Mouse (Mus musculus) kidney, embryonic 16.5 days (tissue): ENCODE measurements around the gene Chst11. TPM values are rescaled to one million over a fixed set of nuclear protein-coding genes. Genes with fewer than 3 reads are reported as not detected.

Experiments used
- ATAC-seq: fragments of 200-750 bp; cut with Nextera tagmentation; 2 replicates; pipeline ENCODE4 v1.8.0; 2017; ENCODE audit warnings: moderate TSS enrichment; ENCODE audit not compliant: low FRiP score, low TSS enrichment
- H3K27ac ChIP-seq: fragments of 300-500 bp; sonication (generic); 2 replicates; pipeline ENCODE4 v1.5.1; 2014; ENCODE audit warnings: low read length
- H3K27me3 ChIP-seq: fragments of 300-500 bp; sonication (generic); 2 replicates; pipeline ENCODE4 v1.6.1; 2014; ENCODE audit warnings: low read length, control low read depth, mixed read lengths; ENCODE audit not compliant: insufficient read depth
- H3K36me3 ChIP-seq: fragments of 300-500 bp; sonication (generic); 2 replicates; pipeline ENCODE4 v1.6.1; 2014; ENCODE audit warnings: low read length, control low read depth, mixed read lengths; ENCODE audit not compliant: insufficient read depth
- H3K4me1 ChIP-seq: fragments of 300-500 bp; sonication (generic); 2 replicates; pipeline ENCODE4 v1.6.1; 2014; ENCODE audit warnings: low read length, control low read depth, mixed read lengths; ENCODE audit not compliant: insufficient read depth
- H3K4me2 ChIP-seq: fragments of 300-500 bp; sonication (generic); replicated peaks from 2 replicates; pipeline ENCODE4 v1.6.1; 2014; ENCODE audit warnings: low read depth, low read length
- H3K4me3 ChIP-seq: fragments of 300-500 bp; sonication (generic); 2 replicates; pipeline ENCODE4 v1.5.1; 2014; ENCODE audit warnings: mild to moderate bottlenecking, low read length
- H3K9ac ChIP-seq: fragments of 300-500 bp; sonication (generic); replicated peaks from 2 replicates; pipeline ENCODE4 v1.6.1; 2014; ENCODE audit warnings: low read length
- H3K9me3 ChIP-seq: fragments of 300-500 bp; sonication (generic); 2 replicates; pipeline ENCODE4 v1.6.1; 2016; ENCODE audit warnings: low read length, control low read depth
- WGBS: fragments of 180-500 bp; shearing (Covaris S2); extraction: QIAGEN DNeasy Blood & Tissue Kit; methylation state at CpG from one replicate; pipeline ENCODE4 v1.1.7; 2014; 5-methylcytosine and 5-hydroxymethylcytosine counted together
- polyA plus RNA-seq: library from polyadenylated mRNA; unstranded; fragments of >200 nt; fragmentation: Nextera tagmentation; extraction: Ambion mirVana; gene quantifications from 2 replicates; pipeline ENCODE4 v1.2.1, GENCODE M21; 2015

Chst11 gene
- polyA plus RNA-seq, 1 experiment from 2014 or later = 5.2 TPM

DNA sequence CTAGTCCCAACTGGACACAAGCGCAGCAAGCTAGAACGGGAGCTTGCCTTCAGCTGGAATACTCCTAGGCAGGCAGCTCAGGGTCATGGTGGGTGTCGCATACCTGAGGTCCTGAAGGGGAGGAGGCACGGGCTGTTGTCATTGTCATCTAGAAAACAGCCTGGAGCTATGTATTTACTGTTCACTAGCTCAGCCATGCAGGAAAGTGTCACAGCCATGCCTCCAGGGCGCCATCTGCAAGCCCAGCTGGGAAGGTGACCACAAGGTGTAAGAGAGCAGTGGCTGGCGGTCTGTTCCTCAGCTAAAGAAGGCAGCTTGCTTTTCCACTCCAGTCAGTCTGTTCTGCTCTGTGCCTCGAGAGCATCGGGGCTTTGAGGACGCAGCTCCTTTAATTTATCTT is 141.1 kb downstream of the Chst11 start:
- Histone ChIP-seq H3K9ac (no peak overlapping the region), H3K36me3 (no peaks in the 10 kb centered on the region), H3K4me1 (peaks cover 30% of the 10 kb centered on the region), H3K27me3 (no peaks in the 10 kb centered on the region), H3K9me3 (no peaks in the 10 kb centered on the region), H3K4me2 (no peak overlapping the region), H3K27ac (no peak overlapping the region), H3K4me3 (no peak overlapping the region)
- ATAC-seq = no peak
- WGBS = 43% methylated on average over 9 of the region's 9 CpGs

DNA sequence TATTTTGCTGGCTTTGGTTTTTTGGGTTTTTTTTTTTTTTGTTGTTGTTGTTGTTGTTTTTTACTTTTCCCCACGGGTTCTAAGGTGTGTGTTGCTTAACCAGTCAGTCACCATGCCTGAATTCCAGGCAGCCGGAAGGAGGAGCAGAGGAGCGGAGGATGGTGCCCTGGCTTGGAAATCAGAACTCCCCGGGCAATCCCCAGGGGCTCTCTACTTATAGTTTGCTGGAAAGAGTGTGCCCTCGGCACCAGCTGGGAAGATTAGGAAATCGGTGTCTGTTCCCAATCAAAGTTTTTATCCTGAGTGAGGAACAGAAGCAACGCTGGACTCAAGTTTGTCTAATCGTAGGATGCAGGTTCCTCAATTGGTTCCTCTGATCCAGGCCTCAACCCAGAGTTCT is 143.1 kb downstream of the Chst11 start:
- Histone ChIP-seq H3K36me3 (no peaks in the 10 kb centered on the region), H3K4me2 (no peak overlapping the region), H3K4me3 (no peak overlapping the region), H3K27me3 (no peaks in the 10 kb centered on the region), H3K4me1 (peaks cover 30% of the 10 kb centered on the region), H3K9ac (no peak overlapping the region), H3K27ac (no peak overlapping the region), H3K9me3 (no peaks in the 10 kb centered on the region)
- ATAC-seq = no peak
- WGBS = 74% methylated on average over 8 of the region's 8 CpGs

DNA sequence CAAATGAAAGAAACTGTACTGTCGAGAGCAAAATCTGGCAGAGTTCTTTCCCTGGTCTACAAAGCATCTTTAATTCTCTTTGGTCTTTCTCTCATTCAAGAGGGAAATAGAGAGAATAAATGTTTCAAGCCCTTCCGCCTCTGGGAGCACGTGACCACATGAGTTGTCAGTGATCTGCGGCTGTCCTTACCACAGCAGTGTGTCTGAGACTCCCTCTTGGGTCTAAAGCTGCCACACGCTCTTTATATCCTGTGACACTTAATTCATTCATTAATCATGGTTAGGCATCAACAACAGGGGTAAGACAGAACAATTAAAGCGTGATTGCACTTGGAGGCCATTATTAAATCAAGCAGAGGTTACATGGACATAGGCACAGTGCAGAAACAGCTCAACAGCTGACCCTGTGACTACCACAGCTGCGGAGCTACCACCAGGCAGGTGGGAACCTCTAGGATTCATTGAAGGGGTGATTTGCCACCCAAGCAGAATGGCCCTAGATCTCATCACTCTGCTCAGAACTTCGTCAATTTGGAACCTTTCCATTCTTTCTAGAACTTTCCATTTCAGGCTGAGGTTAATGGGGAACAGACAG is 144.4 kb downstream of the Chst11 start:
- Histone ChIP-seq H3K27me3 (no peaks in the 10 kb centered on the region), H3K4me3 (no peak overlapping the region), H3K36me3 (no peaks in the 10 kb centered on the region), H3K4me2 (no peak overlapping the region), H3K9me3 (no peaks in the 10 kb centered on the region), H3K9ac (no peak overlapping the region), H3K4me1 (peaks cover 37% of the 10 kb centered on the region), H3K27ac (no peak overlapping the region)
- 50% methylated on average over 8 of the region's 8 CpGs for WGBS
- ATAC-seq = no peak

DNA sequence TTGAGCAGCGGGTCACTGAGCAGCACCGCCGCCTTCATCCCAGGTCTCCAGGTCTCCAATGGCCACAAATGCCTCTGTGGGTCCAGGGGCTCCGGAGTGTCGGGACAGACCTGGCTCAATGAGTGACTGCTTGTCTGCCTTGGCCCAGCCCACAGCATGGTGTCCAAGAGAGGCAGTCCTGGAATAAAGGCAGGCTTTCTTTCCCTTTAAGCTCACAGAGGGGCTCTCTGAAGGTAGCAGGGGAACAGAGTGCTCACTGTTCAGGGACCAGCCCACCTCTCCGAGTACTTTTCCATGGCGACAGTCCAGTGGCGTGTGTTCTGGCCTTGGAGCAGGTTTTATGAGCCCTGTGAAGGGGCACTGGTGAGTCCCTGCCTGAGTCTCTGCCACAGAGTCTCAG is 145.3 kb downstream of the Chst11 start:
- Histone ChIP-seq H3K36me3 (no peaks in the 10 kb centered on the region), H3K4me1 (peaks cover 41% of the 10 kb centered on the region), H3K4me2 (no peak overlapping the region), H3K9me3 (no peaks in the 10 kb centered on the region), H3K27me3 (no peaks in the 10 kb centered on the region), H3K9ac (no peak overlapping the region; the same call in 1 of the 2 replicates), H3K4me3 (no peak overlapping the region), H3K27ac (peak overlapping the region; percentile 43)
- WGBS = 29% methylated on average over 8 of the region's 8 CpGs
- peak; percentile 47 for ATAC-seq

DNA sequence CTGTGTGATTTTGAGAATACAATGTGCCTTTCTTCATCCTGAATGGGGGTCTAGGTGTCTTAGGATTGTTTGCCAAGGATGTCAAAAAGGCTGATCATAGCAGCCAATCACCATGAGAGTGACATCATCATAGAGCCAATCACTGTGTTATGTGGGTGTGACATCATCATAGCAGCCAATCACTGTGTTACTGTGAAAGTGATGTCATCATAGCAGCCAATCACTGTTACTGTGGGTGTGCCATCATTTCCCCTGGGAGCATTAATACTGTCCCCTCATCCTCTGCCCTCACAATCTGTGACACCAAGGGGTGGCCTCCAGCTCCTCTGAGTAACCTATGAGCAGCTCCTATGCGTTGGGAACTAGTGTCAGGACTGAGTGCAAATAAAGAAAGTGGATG is 146.6 kb downstream of the Chst11 start:
- H3K9me3 ChIP-seq = no peaks in the 10 kb centered on the region

DNA sequence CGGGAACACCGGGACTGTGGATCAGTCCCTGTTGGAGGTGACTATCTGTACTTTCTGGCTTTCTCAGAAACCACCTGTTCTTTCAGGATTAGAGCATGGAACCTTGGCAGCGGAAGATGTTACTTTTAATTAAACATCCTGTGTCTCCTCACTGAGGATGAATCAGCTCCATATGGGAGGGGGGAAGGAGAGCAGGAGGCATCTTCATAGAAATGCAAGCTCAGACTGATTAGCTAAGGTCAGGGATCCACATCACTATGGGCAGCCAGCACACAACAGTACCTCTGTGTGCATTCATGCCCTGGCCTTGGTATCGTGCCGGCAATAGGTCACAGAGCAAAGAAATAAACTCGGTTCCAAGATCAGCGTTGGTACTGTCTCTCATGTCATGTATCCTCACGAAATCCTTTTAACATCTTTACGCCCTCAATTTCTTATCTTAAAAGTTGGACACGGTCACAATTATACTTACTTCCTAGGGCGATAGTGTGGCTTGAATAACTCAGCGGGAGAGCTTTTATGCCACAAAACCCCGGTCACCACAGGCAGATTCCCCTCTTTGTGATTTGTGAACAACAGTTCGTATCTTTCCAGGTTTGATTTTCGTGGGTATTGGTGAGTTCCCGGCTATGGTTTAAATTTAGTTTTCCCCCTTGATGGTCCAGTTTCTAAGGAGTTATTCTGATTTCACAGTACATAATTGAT is 148.7 kb downstream of the Chst11 start:
- Histone ChIP-seq H3K9ac (no peak overlapping the region), H3K4me3 (no peak overlapping the region), H3K36me3 (no peaks in the 10 kb centered on the region), H3K27ac (no peak overlapping the region), H3K27me3 (no peaks in the 10 kb centered on the region), H3K9me3 (no peaks in the 10 kb centered on the region), H3K4me2 (no peak overlapping the region), H3K4me1 (peaks cover 26% of the 10 kb centered on the region)
- 58% methylated on average over 16 of the region's 16 CpGs for WGBS
- ATAC-seq = no peak

More for the DNA sequence above, 146.6 kb downstream of the Chst11 start:
- no peak overlapping the region for H3K27ac ChIP-seq
- H3K4me1 ChIP-seq = peaks cover 35% of the 10 kb centered on the region
- H3K4me3 ChIP-seq = no peak overlapping the region
- H3K4me2 ChIP-seq = no peak overlapping the region
- H3K9ac ChIP-seq = no peak overlapping the region
- H3K36me3 ChIP-seq = no peaks in the 10 kb centered on the region
- 78% methylated on average over 1 of the region's 1 CpGs for WGBS
- H3K27me3 ChIP-seq = no peaks in the 10 kb centered on the region
- ATAC-seq = no peak

DNA sequence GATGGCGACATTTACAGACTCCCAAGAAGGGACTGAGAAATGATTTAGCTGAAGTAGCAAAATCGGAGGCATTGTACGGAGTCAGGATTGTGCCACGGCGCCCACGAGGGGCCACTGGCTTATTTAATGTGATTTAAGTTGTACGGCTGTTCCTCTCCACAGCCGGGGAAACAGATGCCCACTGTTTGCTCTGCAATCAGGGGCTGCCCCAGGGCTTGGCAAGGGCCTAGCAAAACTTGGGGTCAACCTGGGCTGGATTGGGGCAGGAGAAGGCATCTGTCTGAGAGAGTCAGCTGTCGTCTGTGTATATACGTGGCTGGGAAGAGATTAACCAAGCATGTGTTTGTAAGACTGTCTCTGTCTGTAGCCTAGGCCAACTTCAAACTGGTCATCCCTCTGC is 149.6 kb downstream of the Chst11 start:
- no peaks in the 10 kb centered on the region for H3K36me3 ChIP-seq
- no peak overlapping the region for H3K4me2 ChIP-seq
- no peaks in the 10 kb centered on the region for H3K9me3 ChIP-seq
- H3K9ac ChIP-seq = 0 out of 2 replicates have a peak overlapping the region, but pooled peaks have one; percentile 5
- WGBS = 33% methylated on average over 10 of the region's 10 CpGs
- peaks cover 25% of the 10 kb centered on the region for H3K4me1 ChIP-seq
- H3K27me3 ChIP-seq = no peaks in the 10 kb centered on the region
- no peak overlapping the region for H3K27ac ChIP-seq
- no peak for ATAC-seq
- no peak overlapping the region for H3K4me3 ChIP-seq

DNA sequence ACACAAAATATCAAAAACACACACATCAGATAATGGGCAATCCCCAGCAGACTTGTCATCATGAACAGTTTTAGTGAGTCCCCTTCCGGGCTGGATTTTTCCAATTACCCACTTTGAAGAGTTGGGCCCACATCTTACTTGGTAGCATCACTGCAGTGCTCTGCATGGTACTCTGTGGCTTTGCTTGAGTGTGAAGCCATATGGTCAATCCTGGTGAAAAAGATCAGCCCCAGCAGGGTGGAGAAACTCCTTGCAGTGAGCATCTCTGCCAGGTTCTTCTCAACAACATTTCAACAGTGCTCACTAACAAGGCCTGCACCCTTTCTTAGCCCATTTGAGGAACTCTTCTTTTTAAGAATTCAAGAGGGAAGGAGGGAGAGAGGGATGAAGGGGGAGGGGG is 150.7 kb downstream of the Chst11 start:
- no peak overlapping the region for H3K27ac ChIP-seq
- 92% methylated on average over 1 of the region's 1 CpGs for WGBS
- no peak for ATAC-seq
- H3K27me3 ChIP-seq = no peaks in the 10 kb centered on the region
- no peak overlapping the region for H3K9ac ChIP-seq
- no peaks in the 10 kb centered on the region for H3K9me3 ChIP-seq
- H3K4me1 ChIP-seq = peaks cover 25% of the 10 kb centered on the region
- H3K4me2 ChIP-seq = no peak overlapping the region
- H3K36me3 ChIP-seq = no peaks in the 10 kb centered on the region
- H3K4me3 ChIP-seq = no peak overlapping the region

DNA sequence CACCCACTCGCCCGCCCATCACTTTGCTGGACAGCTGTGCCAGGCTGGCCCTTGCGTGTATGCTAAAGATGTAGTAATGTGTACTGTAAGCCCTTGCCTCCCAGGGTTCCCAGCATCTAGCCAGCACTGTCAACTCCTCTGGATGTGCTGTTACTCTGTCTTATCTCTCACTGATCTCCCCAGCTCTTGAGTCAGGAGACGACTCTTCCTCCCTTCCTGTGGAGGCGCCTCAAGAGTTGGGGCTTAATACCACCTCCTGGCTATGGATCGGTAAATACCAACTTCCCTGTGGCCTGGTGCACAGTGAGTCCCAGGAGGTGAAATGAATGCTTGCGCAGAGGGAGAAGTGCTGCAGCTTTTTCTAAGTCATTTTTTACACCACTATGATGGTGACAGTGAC is 151.8 kb downstream of the Chst11 start:
- Histone ChIP-seq H3K27ac (no peak overlapping the region), H3K27me3 (no peaks in the 10 kb centered on the region), H3K4me2 (no peak overlapping the region), H3K4me1 (peaks cover 26% of the 10 kb centered on the region), H3K9me3 (no peaks in the 10 kb centered on the region), H3K36me3 (no peaks in the 10 kb centered on the region), H3K9ac (no peak overlapping the region), H3K4me3 (no peak overlapping the region)
- ATAC-seq = no peak
- WGBS = 79% methylated on average over 7 of the region's 7 CpGs

DNA sequence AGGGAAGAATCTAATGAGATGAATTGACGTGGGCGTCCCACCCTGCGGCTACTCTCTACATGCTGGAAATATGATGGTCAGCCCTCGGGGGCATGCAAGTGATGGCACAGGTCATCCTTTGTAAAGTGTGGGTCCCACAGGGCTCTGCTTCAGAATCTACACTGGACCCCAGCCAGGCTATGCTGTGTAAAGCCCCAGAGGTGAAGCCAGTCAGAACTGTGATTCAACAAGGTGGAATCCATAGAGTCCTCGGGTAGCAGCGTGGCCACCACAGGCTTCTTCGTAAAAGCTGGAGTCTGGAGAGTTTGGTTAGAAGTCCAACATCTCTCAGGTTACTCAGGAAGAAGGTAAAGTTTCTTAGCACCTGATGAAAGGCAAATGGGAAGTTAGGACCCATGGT is 154.0 kb downstream of the Chst11 start:
- Histone ChIP-seq H3K36me3 (no peaks in the 10 kb centered on the region), H3K9ac (no peak overlapping the region), H3K4me2 (no peak overlapping the region), H3K27ac (no peak overlapping the region), H3K4me1 (peaks cover 27% of the 10 kb centered on the region), H3K9me3 (no peaks in the 10 kb centered on the region), H3K27me3 (no peaks in the 10 kb centered on the region), H3K4me3 (no peak overlapping the region)
- WGBS = 88% methylated on average over 7 of the region's 7 CpGs
- no peak for ATAC-seq
